Mouse (Mus musculus): Measurements from ENCODE around the gene Zdhhc6. TPM values are rescaled to one million over a fixed set of nuclear protein-coding genes. Genes with fewer than 3 reads are reported as not detected.

The Zdhhc6 gene
- total RNA-seq, 1 experiment = 56.8 TPM

DNA sequence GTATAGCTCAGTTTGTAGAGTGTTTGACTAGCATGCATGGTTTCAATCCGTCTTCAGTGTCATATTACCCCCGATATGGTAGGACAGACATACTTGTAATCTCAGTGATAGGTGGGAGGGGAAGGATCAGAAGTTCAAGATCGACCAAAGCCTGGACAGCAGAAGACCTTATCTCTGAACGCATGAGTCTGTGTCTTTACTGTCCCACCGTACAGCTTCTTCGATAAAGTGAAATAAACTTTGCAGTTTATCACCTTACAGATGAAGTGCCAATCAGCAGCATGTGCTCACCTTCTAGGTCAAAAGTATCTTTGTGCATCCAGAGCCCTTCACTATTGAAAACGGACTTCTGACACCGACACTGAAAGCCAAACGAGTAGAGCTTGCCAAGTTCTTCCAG is 20.8 kb downstream of the Zdhhc6 start:
- no peak overlapping the region for H3K4me3 ChIP-seq (ENCODE audit: insufficient read depth in 1 of 2, low read depth in 1 of 2, low read length in 2 of 2, poor library complexity in 1 of 2, severe bottlenecking in 1 of 2)
- peaks cover 10% of the 10 kb centered on the region for H3K36me3 ChIP-seq (ENCODE audit: control insufficient read depth, insufficient read depth, low read length, poor library complexity, severe bottlenecking)
- H3K27ac ChIP-seq (ENCODE audit: insufficient read depth, low read depth, low read length, poor library complexity, severe bottlenecking) = no peak overlapping the region
- no peak for DNase-seq (ENCODE audit: low read depth, low spot score)
- no peak overlapping the region for H3K9ac ChIP-seq (ENCODE audit: insufficient read depth, low read depth, low read length, poor library complexity, severe bottlenecking)
- in situ Hi-C loops (cut with MboI; ENCODE audit: low sequenced_read_pairs in 2 of 2, unreplicated experiment in 2 of 2) = no loop called here
- no peaks in the 10 kb centered on the region for H3K4me1 ChIP-seq (ENCODE audit: control insufficient read depth in 2 of 2, insufficient read depth in 2 of 2, low read length in 2 of 2, poor library complexity in 1 of 2)
- H3K9me3 ChIP-seq (ENCODE audit: control insufficient read depth, insufficient read depth, low read depth, low read length) = no peaks in the 10 kb centered on the region
- TF ChIP-seq CHD2 (IDR thresholded peaks at IDR 0.05; ENCODE audit: low read depth, low read length) (no peak), ZC3H11A (IDR thresholded peaks at IDR 0.05; ENCODE audit: borderline replicate concordance, low read depth, low read length) (no peak), HCFC1 (IDR thresholded peaks at IDR 0.05; ENCODE audit: borderline replicate concordance, insufficient read depth, low read length) (no peak), MAFK (IDR thresholded peaks at IDR 0.05; ENCODE audit: insufficient read depth, low read depth, low read length) (no peak), ZNF384 (IDR thresholded peaks at IDR 0.05; ENCODE audit: low read depth, low read length) (no peak)

DNA sequence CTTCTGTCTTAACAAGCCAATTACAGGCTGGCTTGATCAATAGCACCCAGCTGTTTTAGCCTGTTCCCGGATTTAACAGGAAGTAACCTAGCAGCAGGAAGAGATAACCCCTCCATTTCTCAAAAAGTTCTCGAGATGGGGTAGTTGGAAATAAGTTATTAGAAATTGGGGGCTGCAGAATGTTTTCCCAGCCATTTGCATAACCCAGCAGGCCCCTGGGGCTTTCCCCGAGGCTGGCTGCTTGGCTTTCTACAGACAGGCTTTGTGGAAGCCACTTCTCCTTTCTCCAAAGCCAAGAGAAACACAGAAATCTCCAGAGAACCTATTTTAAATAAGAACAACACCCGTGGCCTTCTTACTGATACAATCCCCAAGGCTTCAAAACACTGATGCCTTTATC is 22.7 kb downstream of the Zdhhc6 start:
- Histone ChIP-seq H3K9ac (ENCODE audit: insufficient read depth, low read depth, low read length, poor library complexity, severe bottlenecking) (no peak overlapping the region), H3K36me3 (ENCODE audit: control insufficient read depth, insufficient read depth, low read length, poor library complexity, severe bottlenecking) (peaks cover 10% of the 10 kb centered on the region), H3K9me3 (ENCODE audit: control insufficient read depth, insufficient read depth, low read depth, low read length) (no peaks in the 10 kb centered on the region), H3K4me1 (ENCODE audit: control insufficient read depth in 2 of 2, insufficient read depth in 2 of 2, low read length in 2 of 2, poor library complexity in 1 of 2) (no peaks in the 10 kb centered on the region), H3K27ac (ENCODE audit: insufficient read depth, low read depth, low read length, poor library complexity, severe bottlenecking) (no peak overlapping the region), H3K4me3 (ENCODE audit: insufficient read depth in 1 of 2, low read depth in 1 of 2, low read length in 2 of 2, poor library complexity in 1 of 2, severe bottlenecking in 1 of 2) (no peak overlapping the region)
- TF ChIP-seq ZC3H11A (IDR thresholded peaks at IDR 0.05; ENCODE audit: borderline replicate concordance, low read depth, low read length) = no peak
- no peak for TF ChIP-seq MAFK (IDR thresholded peaks at IDR 0.05; ENCODE audit: insufficient read depth, low read depth, low read length)
- in situ Hi-C loops (cut with MboI; ENCODE audit: low sequenced_read_pairs in 2 of 2, unreplicated experiment in 2 of 2) = no loop called here
- no peak for DNase-seq (ENCODE audit: low read depth, low spot score)

DNA sequence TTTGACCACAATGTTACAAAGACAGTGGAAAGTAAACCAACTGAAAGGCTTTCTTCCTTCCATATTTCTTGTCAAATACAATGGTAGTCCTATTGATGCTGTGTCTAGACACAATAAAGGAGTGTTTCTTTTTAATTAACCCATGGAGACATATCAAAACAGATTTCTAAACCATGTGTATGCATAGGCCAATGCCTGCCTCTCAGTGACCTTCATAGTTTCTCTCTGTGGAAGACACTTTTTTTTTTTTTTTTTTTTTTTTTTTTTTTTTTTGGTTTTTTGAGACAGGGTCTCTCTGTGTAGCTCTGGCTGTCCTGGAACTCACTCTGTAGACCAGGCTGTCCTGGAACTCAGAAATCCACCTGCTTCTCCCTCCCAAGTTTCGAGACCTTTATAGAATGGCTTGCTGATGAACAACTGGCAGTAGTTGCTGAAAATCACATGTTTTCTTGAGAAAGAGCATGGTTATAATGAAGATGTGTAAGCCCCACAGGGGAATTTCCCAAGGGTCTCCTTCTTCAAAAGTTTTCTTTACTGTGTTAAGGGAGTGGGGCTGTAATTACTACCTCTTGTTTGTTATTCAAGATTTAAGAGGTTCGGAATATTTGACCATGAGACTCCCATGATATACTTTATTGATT is 23.5 kb downstream of the Zdhhc6 start:
- H3K36me3 ChIP-seq (ENCODE audit: control insufficient read depth, insufficient read depth, low read length, poor library complexity, severe bottlenecking) = peaks cover 6% of the 10 kb centered on the region; the same call in 1 of the 2 replicates
- H3K9me3 ChIP-seq (ENCODE audit: control insufficient read depth, insufficient read depth, low read depth, low read length) = no peaks in the 10 kb centered on the region
- no peak overlapping the region for H3K9ac ChIP-seq (ENCODE audit: insufficient read depth, low read depth, low read length, poor library complexity, severe bottlenecking)

DNA sequence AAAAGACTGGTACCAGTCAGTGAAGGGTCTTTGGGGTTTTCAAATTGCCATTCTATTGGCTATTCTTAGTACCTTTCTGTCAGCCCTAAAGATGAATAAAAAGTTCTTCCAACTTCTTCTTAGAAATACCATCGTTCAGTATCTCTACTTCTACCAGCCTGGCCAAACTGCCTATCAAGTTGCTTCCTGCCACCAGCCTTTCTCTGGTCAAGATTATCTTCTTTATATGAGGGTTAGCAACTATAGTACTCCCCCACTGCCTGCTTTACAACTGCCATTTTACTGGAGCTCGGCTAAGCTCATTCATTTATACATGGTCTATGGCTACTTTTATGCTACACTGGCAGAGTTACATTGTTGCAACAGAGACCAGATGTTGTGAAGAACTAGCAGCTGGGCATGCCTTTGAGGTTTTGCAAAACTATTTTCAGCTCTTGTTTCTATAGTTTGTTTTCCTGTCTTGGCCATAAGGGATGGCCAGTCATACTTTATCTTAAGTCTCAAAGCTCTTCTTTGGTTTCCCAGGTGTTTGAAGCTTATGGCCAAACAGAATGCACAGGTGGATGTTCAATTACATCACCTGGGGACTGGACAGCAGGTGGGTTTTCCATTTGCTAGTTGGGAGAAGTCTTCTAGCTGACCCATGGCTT is 25.1 kb downstream of the Zdhhc6 start:
- TF ChIP-seq CHD2 (IDR thresholded peaks at IDR 0.05; ENCODE audit: low read depth, low read length) (no peak), MAFK (IDR thresholded peaks at IDR 0.05; ENCODE audit: insufficient read depth, low read depth, low read length) (no peak), HCFC1 (IDR thresholded peaks at IDR 0.05; ENCODE audit: borderline replicate concordance, insufficient read depth, low read length) (no peak), ZNF384 (IDR thresholded peaks at IDR 0.05; ENCODE audit: low read depth, low read length) (no peak), ZC3H11A (IDR thresholded peaks at IDR 0.05; ENCODE audit: borderline replicate concordance, low read depth, low read length) (no peak)
- Histone ChIP-seq H3K9ac (ENCODE audit: insufficient read depth, low read depth, low read length, poor library complexity, severe bottlenecking) (no peak overlapping the region), H3K4me1 (ENCODE audit: control insufficient read depth in 2 of 2, insufficient read depth in 2 of 2, low read length in 2 of 2, poor library complexity in 1 of 2) (no peaks in the 10 kb centered on the region), H3K4me3 (ENCODE audit: insufficient read depth in 1 of 2, low read depth in 1 of 2, low read length in 2 of 2, poor library complexity in 1 of 2, severe bottlenecking in 1 of 2) (no peak overlapping the region), H3K9me3 (ENCODE audit: control insufficient read depth, insufficient read depth, low read depth, low read length) (no peaks in the 10 kb centered on the region), H3K27ac (ENCODE audit: insufficient read depth, low read depth, low read length, poor library complexity, severe bottlenecking) (no peak overlapping the region), H3K36me3 (ENCODE audit: control insufficient read depth, insufficient read depth, low read length, poor library complexity, severe bottlenecking) (peaks cover 3% of the 10 kb centered on the region; the same call in 1 of the 2 replicates)
- no peak for DNase-seq (ENCODE audit: low read depth, low spot score)
- in situ Hi-C loops (cut with MboI; ENCODE audit: low sequenced_read_pairs in 2 of 2, unreplicated experiment in 2 of 2) = no loop called here

More for the DNA sequence above, 23.5 kb downstream of the Zdhhc6 start:
- H3K4me1 ChIP-seq (ENCODE audit: control insufficient read depth in 2 of 2, insufficient read depth in 2 of 2, low read length in 2 of 2, poor library complexity in 1 of 2) = no peaks in the 10 kb centered on the region
- in situ Hi-C loops (cut with MboI; ENCODE audit: low sequenced_read_pairs in 2 of 2, unreplicated experiment in 2 of 2) = no loop called here
- no peak for TF ChIP-seq ZC3H11A (IDR thresholded peaks at IDR 0.05; ENCODE audit: borderline replicate concordance, low read depth, low read length)
- TF ChIP-seq HCFC1 (IDR thresholded peaks at IDR 0.05; ENCODE audit: borderline replicate concordance, insufficient read depth, low read length) = no peak
- TF ChIP-seq MAFK (IDR thresholded peaks at IDR 0.05; ENCODE audit: insufficient read depth, low read depth, low read length) = no peak
- peak; percentile 51; the same call in 1 of the 2 replicates for TF ChIP-seq ZNF384 (IDR thresholded peaks at IDR 0.05; ENCODE audit: low read depth, low read length)
- TF ChIP-seq CHD2 (IDR thresholded peaks at IDR 0.05; ENCODE audit: low read depth, low read length) = no peak
- H3K4me3 ChIP-seq (ENCODE audit: insufficient read depth in 1 of 2, low read depth in 1 of 2, low read length in 2 of 2, poor library complexity in 1 of 2, severe bottlenecking in 1 of 2) = no peak overlapping the region
- H3K27ac ChIP-seq (ENCODE audit: insufficient read depth, low read depth, low read length, poor library complexity, severe bottlenecking) = no peak overlapping the region
- DNase-seq (ENCODE audit: low read depth, low spot score) = no peak

All from ES-E14 (cell line).